Comparison of ENCODE assay signal across 10 mouse cellular contexts in genomic region chr17:37049570-37050310, GRCm38 (mm10). TPM values are rescaled to one million over a fixed set of nuclear protein-coding genes. Genes with fewer than 3 reads are reported as not detected.
DNase-seq lines count a peak whose midpoint lies in the region; ATAC-seq and TF ChIP-seq lines count a peak whose summit lies in the region.
"Had no signal": no experiment of that assay in that cellular context is flagged by ENCODE, and none has a peak within 500 bp of the region (broad histone marks: within the 10 kb centered on the region; RNA-seq: fewer than 3 reads in every experiment).

No protein-coding gene starts in this region.

- peak; percentile 75 for TF ChIP-seq CTCF in forebrain, postnatal 0 days (IDR thresholded peaks at IDR 0.05; ENCODE audit: low read depth)

- intact Hi-C loops in heart, postnatal 25 days (cut with DNase I): loop anchor here (5.0 kb wide), 4 partner anchors 47 to 227 kb away; partner anchors contain the start of genes Trim40, Zfp57, Znrd1 and Znrd1as

- H3K4me3 ChIP-seq in forebrain, postnatal 0 days (ENCODE audit: low read depth, low read length): peak overlapping the region; percentile 69
- peak overlapping the region; percentile 75 for H3K4me3 ChIP-seq in neural tube, embryonic 15.5 days (replicated peaks)
- H3K4me3 ChIP-seq: myocyte had no signal

- H3K27me3 ChIP-seq in forebrain, postnatal 0 days (ENCODE audit: insufficient read depth, low read length): no peaks in the 10 kb centered on the region
- no peaks in the 10 kb centered on the region for H3K27me3 ChIP-seq in neural tube, embryonic 15.5 days (replicated peaks)

- WGBS in forebrain, postnatal 0 days: 3% methylated on average over 39 of the region's 39 CpGs
- 2% methylated on average over 39 of the region's 39 CpGs for WGBS in neural tube, embryonic 15.5 days

- H3K4me1 ChIP-seq in forebrain, postnatal 0 days (ENCODE audit: insufficient read depth): peaks cover 7% of the 10 kb centered on the region; the same call in 1 of the 2 replicates
- H3K4me1 ChIP-seq in neural tube, embryonic 15.5 days: peaks cover 65% of the 10 kb centered on the region

- peak; percentile 13 for ATAC-seq in forebrain, postnatal 0 days
- peak; percentile 20 for ATAC-seq in neural tube, embryonic 15.5 days (ENCODE audit: low FRiP score)

- peak overlapping the region; percentile 84 for H3K4me2 ChIP-seq in forebrain, postnatal 0 days (ENCODE audit: low read depth)
- H3K4me2 ChIP-seq in neural tube, embryonic 15.5 days: peak overlapping the region; percentile 84

- H3K9ac ChIP-seq in forebrain, postnatal 0 days: peak overlapping the region; percentile 84
- H3K9ac ChIP-seq in neural tube, embryonic 15.5 days (replicated peaks): peak overlapping the region; percentile 95

- H3K36me3 ChIP-seq in forebrain, postnatal 0 days (ENCODE audit: insufficient read depth): peaks cover 6% of the 10 kb centered on the region
- H3K36me3 ChIP-seq in neural tube, embryonic 15.5 days: peaks cover 11% of the 10 kb centered on the region

- no peaks in the 10 kb centered on the region for H3K9me3 ChIP-seq in forebrain, postnatal 0 days (ENCODE audit: low read length)
- no peaks in the 10 kb centered on the region for H3K9me3 ChIP-seq in neural tube, embryonic 15.5 days (replicated peaks)

- peak; percentile 48 to 59 for DNase-seq in B cell, adult 2 months
- peak; percentile 86 to 92 for DNase-seq in cerebellum, adult 18-20 months
- peak; percentile 74 for DNase-seq in forebrain, postnatal 0 days
- DNase-seq in heart, postnatal 25 days (ENCODE audit: low spot score): peak; percentile 20
- peak; percentile 75 to 83 for DNase-seq in layer of hippocampus, adult 18-20 months (ENCODE audit: low spot score in 2 of 2)
- peak; percentile 51 to 68 for DNase-seq in lung, adult 18-20 months
- DNase-seq in thymus, postnatal 14 days: peak; percentile 71

- H3K27ac ChIP-seq in forebrain, postnatal 0 days (ENCODE audit: low read depth, low read length): peak overlapping the region; percentile 86
- H3K27ac ChIP-seq in neural tube, embryonic 15.5 days (replicated peaks): peak overlapping the region; percentile 86

RNA-seq across cellular contexts. Expression of gene Gabbr1, which starts 4.0 kb away (rescaled TPM):
- 353 and 416 TPM in 2 replicates for total RNA-seq in forebrain, postnatal 0 days (2014; rRNA removed)
- 58.1 and 80.1 TPM in 2 replicates for polyA plus RNA-seq in forebrain, postnatal 0 days (2015; fragmentation: Nextera tagmentation; extraction: Ambion mirVana)
- total RNA-seq in heart, postnatal 25 days (2021): 1 to 10 TPM; 6.9 to 7.4 TPM
- 100 to 1,000 TPM; 683 to 686 TPM for total RNA-seq in layer of hippocampus, adult 18-20 months (2021)
- 77.9 and 90.1 TPM in 2 replicates for polyA plus RNA-seq in neural tube, embryonic 15.5 days (2015; fragmentation: Nextera tagmentation; extraction: Ambion mirVana)

RNA-seq across cellular contexts. Expression of gene Mog, which starts 26.5 kb away (rescaled TPM):
- not detected in 2 replicates for total RNA-seq in forebrain, postnatal 0 days (2014; rRNA removed)
- polyA plus RNA-seq in forebrain, postnatal 0 days (2015; fragmentation: Nextera tagmentation; extraction: Ambion mirVana): 0.53 and 1.1 TPM in 2 replicates
- total RNA-seq in heart, postnatal 25 days (2021): not detected
- 10 to 100 TPM; 35.8 to 43.1 TPM for total RNA-seq in layer of hippocampus, adult 18-20 months (2021)
- polyA plus RNA-seq in neural tube, embryonic 15.5 days (2015; fragmentation: Nextera tagmentation; extraction: Ambion mirVana): 1.5 and 2.0 TPM in 2 replicates
- total RNA-seq: CH12.LX had no signal

RNA-seq across cellular contexts. Expression of gene Olfr90, which starts 38.6 kb away (rescaled TPM):
- not detected in 2 replicates for total RNA-seq in forebrain, postnatal 0 days (2014; rRNA removed)
- not detected in 2 replicates for polyA plus RNA-seq in forebrain, postnatal 0 days (2015; fragmentation: Nextera tagmentation; extraction: Ambion mirVana)
- not detected for total RNA-seq in heart, postnatal 25 days (2021)
- not detected for total RNA-seq in layer of hippocampus, adult 18-20 months (2021)
- polyA plus RNA-seq in neural tube, embryonic 15.5 days (2015; fragmentation: Nextera tagmentation; extraction: Ambion mirVana): 0.06 TPM in 1 of 2 replicates, not detected in the other
- total RNA-seq: CH12.LX had no signal
- polyA plus RNA-seq: myocyte had no signal

RNA-seq across cellular contexts. Expression of gene Olfr91, which starts 48.3 kb away (rescaled TPM):
- not detected in 2 replicates for total RNA-seq in forebrain, postnatal 0 days (2014; rRNA removed)
- polyA plus RNA-seq in forebrain, postnatal 0 days (2015; fragmentation: Nextera tagmentation; extraction: Ambion mirVana): not detected in 2 replicates
- total RNA-seq in heart, postnatal 25 days (2021): not detected
- not detected for total RNA-seq in layer of hippocampus, adult 18-20 months (2021)
- polyA plus RNA-seq in neural tube, embryonic 15.5 days (2015; fragmentation: Nextera tagmentation; extraction: Ambion mirVana): not detected in 2 replicates
- total RNA-seq: CH12.LX had no signal
- polyA plus RNA-seq: myocyte had no signal

RNA-seq across cellular contexts. Expression of gene Zfp57, which starts 48.8 kb away (rescaled TPM):
- 208 and 220 TPM in 2 replicates for total RNA-seq in forebrain, postnatal 0 days (2014; rRNA removed)
- polyA plus RNA-seq in forebrain, postnatal 0 days (2015; fragmentation: Nextera tagmentation; extraction: Ambion mirVana): 113 and 148 TPM in 2 replicates
- 1 to 10 TPM; 1.6 to 2.9 TPM for total RNA-seq in heart, postnatal 25 days (2021)
- 1 to 10 TPM; 8.1 to 8.7 TPM for total RNA-seq in layer of hippocampus, adult 18-20 months (2021)
- 200 and 252 TPM in 2 replicates for polyA plus RNA-seq in neural tube, embryonic 15.5 days (2015; fragmentation: Nextera tagmentation; extraction: Ambion mirVana)
- total RNA-seq: CH12.LX had no signal

Comparison
In these comparisons a context has a peak if more than half of its experiments do, and no peak if none do; other contexts are left out.
1. Peak in every context shown above with its lines: DNase-seq, ATAC-seq, H3K4me3 ChIP-seq and H3K27ac ChIP-seq.
2. DNase-seq: peak in every context shown above with its lines; median percentile 89 in cerebellum, adult 18-20 months; 79 in layer of hippocampus, adult 18-20 months; 74 in forebrain, postnatal 0 days; 71 in thymus, postnatal 14 days; 60 in lung, adult 18-20 months; 54 in B cell, adult 2 months; 20 in heart, postnatal 25 days.
3. RNA of gene Gabbr1, which starts 4.0 kb away (total RNA-seq): 683 to 686 TPM in layer of hippocampus, adult 18-20 months and 353 to 416 TPM in forebrain, postnatal 0 days; 6.9 to 7.4 TPM in heart, postnatal 25 days; every median in the first group is over 10 times any median in the second.
4. RNA of gene Mog, which starts 26.5 kb away (total RNA-seq): 35.8 to 43.1 TPM in layer of hippocampus, adult 18-20 months; not detected in forebrain, postnatal 0 days and not detected in heart, postnatal 25 days; every median in the first group is over 10 times any median in the second.